Mouse (Mus musculus) ES-Bruce4 (cell line): Measurements from ENCODE around the gene BC049352.

ENCODE experiments used
- CTCF ChIP-seq: IDR thresholded peaks from one replicate; pipeline ENCODE4 v1.8.1; 2011; ENCODE audit warnings: low read depth, low read length
- EP300 ChIP-seq: IDR thresholded peaks from 2 replicates; pipeline ENCODE4 v1.6.1; 2011; ENCODE audit warnings: low read depth, low read length; ENCODE audit not compliant: insufficient read depth

GRCm38 (mm10) chr9:45153361-45153760, 28.4 kb upstream of the BC049352 start:
- TF ChIP-seq EP300 (no peak), CTCF (no peak)
